Mouse (Mus musculus) left cerebral cortex, adult 18-20 months (tissue): ENCODE data around the gene Trh. TPM values are rescaled to one million over a fixed set of nuclear protein-coding genes. Genes with fewer than 3 reads are reported as not detected.

Source experiments
- DNase-seq, 2 experiments: peaks; one replicate each; pipeline ENCODE4 v3.0.0; 2021 to 2022; ENCODE audit warnings: low spot score in 2 of 2, mixed read lengths in 1 of 2
- total RNA-seq, 2 experiments: library from RNA; stranded (reverse); gene quantifications; 2 replicates each; pipeline ENCODE4 v1.2.3; 2021

Gene Trh
- total RNA-seq, 2 experiments from 2014 or later: 5.8 to 11.2 TPM

DNA sequence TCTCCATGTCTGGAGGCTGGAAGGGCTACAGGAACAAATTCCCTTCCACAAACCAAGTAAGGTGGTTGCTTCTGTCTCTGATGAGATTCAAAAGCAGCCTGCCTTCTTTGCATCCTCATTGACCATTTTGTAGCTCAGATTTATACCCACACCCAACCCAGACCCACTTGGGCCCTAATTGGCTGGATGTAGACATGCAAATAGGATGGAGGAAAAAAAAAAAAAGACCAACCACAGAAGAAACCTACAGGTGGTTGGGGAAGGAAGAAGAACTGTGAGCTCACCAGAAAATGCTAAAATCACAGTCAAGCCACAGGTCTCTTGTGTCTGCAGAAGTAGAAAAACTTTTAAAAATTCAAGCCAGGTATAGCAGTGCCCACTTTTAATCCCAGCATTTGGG lies 15.3 kb downstream of the Trh start:
- no peak for DNase-seq

DNA sequence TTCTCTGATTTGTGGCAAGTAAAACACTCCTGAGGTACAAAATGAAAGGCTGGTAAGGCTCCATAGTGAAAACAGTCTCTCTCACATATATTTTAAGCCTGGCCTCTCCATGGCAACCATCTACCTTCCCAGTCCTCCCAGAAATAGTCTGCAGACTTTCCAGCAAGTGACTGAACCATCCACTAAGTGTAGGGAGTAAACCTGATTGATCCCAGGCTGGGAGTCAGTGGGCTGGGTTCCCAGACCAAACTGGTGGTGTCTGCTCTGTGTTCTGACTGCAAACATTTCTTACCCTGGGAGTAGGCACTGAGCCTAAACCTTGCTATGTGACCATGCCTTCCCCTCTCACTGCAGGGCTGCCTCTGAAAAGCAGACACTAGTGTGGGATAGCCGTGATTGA lies 19.5 kb downstream of the Trh start:
- DNase-seq: no peak

DNA sequence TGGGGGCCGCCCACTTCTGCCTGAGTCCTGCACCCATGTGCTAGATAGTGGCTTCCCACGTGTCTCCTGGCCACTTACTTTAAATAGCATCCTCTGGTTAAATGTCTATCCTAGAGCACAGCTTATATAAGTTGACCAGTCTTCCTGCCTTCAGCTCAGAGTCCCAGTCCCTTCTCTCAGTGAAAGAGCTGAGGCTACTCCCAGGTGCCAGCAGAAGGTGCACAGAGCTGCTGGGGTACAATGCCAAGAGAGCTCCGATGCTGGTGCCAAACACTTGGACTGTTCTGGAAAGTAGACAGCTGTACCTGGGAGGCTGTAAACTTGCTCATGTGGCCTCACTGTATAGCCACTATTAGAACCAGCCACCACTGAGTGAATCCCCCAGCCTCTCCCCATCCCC lies 22.4 kb downstream of the Trh start:
- no peak for DNase-seq

DNA sequence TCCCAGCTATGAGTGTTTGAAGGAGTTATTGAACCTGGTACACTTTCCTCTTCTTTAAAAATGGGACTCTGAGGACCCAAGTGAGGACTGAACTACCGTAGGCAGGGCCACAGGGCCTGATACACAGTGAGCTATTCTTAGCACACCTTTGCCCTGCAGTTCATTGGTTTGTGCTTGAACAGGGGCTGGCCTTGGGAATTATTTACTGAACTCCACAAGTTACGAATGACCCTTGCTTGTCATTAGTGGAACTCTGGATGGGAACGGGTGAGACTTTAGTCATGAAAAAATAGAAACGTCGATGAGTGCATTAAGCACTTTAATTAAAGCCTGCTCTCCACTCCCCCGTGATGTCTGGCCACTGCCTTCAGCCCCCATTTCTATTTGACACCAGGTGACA lies 22.8 kb downstream of the Trh start:
- DNase-seq: no peak

DNA sequence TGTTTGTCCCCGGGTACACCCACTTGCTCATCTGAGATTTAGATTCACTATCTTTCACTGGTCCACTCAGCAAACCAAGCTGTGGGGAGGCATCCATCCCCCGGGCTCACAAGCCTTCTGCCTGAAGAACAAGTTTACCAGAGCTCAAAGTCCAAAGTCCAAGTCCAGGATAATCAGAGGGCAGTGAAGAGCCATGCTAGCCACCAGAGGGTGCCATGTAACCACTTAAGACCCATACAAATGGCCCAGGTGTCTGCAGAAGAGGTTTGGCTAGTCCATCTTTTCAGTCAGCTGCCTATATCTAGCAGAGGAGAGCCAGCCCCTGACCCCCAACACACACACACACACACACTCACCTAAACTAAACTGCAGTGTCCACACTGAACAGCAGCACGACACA lies 25.0 kb downstream of the Trh start:
- peak; percentile 47 to 55 for DNase-seq

DNA sequence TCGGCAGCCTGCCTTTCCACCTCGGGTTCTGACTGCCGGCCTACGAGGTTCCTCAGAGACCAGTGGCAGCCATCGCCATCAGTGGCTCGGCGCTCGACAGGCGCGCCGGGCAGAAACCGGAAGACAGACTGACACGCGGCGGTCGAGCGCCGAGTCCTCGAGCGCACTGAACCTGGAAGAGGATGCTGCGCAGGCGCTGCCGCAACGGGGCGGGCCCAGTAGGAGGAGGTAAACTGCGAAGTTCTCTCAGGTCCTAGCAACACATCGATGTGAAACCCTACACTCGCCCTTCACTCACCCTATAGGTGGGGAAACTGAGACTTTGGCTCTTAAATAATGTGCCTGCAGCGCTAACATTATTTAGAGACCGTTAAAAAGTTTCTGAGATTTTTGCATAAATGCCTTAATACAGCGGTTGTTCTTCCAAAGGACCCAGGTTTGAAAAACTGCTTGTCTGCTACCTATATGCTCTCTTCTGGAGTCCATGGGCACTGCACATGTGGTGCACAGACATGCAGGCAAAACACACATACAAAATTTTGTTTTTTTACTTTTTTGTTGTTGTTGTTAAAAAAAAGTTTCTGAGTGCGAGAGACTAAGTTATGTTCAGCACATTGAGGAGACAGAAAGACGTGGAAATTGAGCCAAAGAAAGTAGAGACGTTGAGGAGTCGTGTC lies 29.5 kb downstream of the Trh start, which contains the start of gene Rbsn:
Gene Rbsn, minus strand, starts transcription at position 153 of the 677 bp plus-strand sequence.
- DNase-seq: peak; percentile 90 to 95

DNA sequence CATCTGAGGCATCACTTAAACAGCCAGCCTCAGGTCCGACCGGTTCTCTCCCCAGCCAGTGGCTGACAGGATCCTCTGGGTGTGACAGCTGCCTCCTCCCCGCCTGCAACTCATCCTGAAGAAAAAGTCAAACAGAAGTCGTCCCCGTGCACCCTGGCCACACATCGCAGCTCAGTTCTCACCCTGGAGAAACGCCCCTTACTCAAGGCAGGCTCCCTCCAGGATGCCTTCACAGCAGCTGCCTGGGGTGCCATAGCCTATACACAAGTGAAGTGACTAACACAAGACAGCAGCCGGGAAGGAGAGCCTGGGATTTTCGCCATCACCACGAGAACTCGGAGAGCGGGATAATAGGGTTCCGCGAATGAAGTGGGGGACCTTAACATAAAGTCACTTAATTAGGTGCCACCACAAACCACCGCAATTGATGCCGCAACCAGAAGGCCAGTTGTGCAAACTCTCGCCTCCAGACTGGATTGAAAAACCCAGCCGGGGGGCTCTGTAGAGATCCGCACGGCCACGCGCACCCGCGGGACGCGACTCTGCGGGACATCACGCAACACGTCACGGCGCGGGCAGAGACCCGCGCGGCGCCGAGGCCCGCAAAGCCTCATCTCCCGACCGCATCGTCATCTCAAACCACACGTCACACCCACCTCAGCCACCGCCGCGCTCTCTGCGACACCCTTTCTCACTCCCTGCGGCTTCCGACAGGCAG lies 30.2 kb downstream of the Trh start:
- no peak for DNase-seq

DNA sequence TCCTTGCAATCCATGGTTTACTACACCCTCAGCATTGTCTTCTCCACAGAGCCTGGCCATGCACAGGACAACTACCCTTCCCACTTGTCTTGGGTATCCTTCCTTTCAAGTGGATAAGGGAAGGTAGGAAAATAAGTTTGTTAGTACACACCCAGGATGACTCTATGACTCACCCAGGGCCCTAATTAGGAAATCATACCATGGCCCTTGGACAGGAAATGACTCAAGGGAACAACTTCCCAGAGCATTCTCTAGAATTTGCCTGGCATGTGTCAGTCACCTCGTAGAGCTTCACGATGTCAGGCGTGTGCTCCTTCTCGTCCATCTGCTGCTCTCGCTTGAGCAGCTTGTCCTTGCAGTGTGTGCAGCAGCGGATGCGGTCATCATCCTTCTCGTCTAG lies 45.0 kb downstream of the Trh start:
- DNase-seq: no peak

Other genes starting within 250 kb of the Trh start
- 100 to 1,000 TPM in 1 of 2 experiments, 10 to 100 TPM in 1; 99.1 to 105 TPM for gene Nr2c2, start 153.3 kb downstream of the Trh start, total RNA-seq
- 10 to 100 TPM; 54.6 to 55.7 TPM for gene Mrps25, start 60.6 kb downstream of the Trh start, total RNA-seq
- 10 to 100 TPM; 40.7 to 49.9 TPM for gene Rbsn, start 29.7 kb downstream of the Trh start, total RNA-seq